Mouse (Mus musculus): ENCODE results near the gene Scyl3. TPM values are rescaled to one million over a fixed set of nuclear protein-coding genes. Genes with fewer than 3 reads are reported as not detected.

The Scyl3 gene
- polyA plus RNA-seq, 1 experiment from 2014 or later, result 15.9 TPM

DNA sequence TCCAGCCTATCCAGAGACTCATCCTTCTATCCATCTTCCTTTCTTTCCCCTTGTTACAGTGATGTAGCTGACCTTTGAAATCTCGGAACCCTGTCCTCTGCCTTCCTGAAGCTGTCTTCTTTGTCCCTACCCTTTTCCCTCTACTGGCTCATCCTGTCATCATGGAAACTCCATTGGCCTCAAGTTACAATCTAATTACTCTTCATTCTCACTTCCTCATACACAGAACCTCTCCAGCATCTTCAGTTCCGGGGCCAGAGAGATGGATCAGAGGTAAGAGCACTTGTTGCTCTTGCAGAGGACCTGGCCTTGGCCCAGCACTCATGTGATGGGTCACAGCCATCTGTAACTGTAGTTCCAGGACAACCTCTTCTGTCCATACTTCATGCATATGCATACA lies 28.7 kb upstream of the Scyl3 start:
- Histone ChIP-seq H3K4me1 (replicated peaks; ENCODE audit: insufficient read depth, low read length) (peaks cover 6% of the 10 kb centered on the region; the same call in 1 of the 2 replicates), H3K27me3 (ENCODE audit: insufficient read depth, low read length) (no peaks in the 10 kb centered on the region), H3K36me3 (ENCODE audit: insufficient read depth, low read length) (no peaks in the 10 kb centered on the region), H3K27ac (no peak overlapping the region), H3K4me2 (ENCODE audit: low read length) (no peak overlapping the region), H3K9me3 (replicated peaks; ENCODE audit: low read length) (no peaks in the 10 kb centered on the region), H3K9ac (ENCODE audit: low read depth, low read length) (no peak overlapping the region), H3K4me3 (replicated peaks; ENCODE audit: low read depth, low read length) (no peak overlapping the region)
- ATAC-seq (replicated peaks; ENCODE audit: low FRiP score, low read depth), result no peak
- WGBS, result 86% methylated on average over 2 of the region's 2 CpGs
- no peak for TF ChIP-seq CTCF (IDR thresholded peaks at IDR 0.05; ENCODE audit: low read depth)
- no peak for DNase-seq (ENCODE audit: low spot score)

DNA sequence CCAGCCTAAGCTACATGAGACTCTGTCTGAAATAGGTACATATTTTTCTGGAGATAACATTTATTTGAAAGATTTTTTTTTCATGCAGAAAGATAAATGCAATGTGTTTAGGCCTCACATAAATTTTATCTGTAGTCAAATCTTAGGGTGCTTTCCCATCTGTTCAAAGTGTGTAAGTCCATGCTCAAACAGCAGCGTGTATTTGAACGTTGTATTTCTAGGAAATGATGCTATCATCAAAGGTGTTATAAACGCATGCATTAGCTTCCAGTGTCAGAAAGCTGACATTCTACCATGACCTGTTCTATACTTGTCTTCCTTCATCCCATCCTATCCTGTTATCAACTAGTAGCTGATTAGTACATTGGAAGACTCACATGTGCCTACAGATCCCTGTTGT lies 25.5 kb upstream of the Scyl3 start:
- Histone ChIP-seq H3K36me3 (ENCODE audit: insufficient read depth, low read length) (no peaks in the 10 kb centered on the region), H3K27ac (no peak overlapping the region), H3K9ac (ENCODE audit: low read depth, low read length) (no peak overlapping the region), H3K4me3 (replicated peaks; ENCODE audit: low read depth, low read length) (no peak overlapping the region), H3K9me3 (replicated peaks; ENCODE audit: low read length) (no peaks in the 10 kb centered on the region), H3K4me2 (ENCODE audit: low read length) (no peak overlapping the region), H3K4me1 (replicated peaks; ENCODE audit: insufficient read depth, low read length) (peaks cover 5% of the 10 kb centered on the region; the same call in 1 of the 2 replicates), H3K27me3 (ENCODE audit: insufficient read depth, low read length) (no peaks in the 10 kb centered on the region)
- ATAC-seq (replicated peaks; ENCODE audit: low FRiP score, low read depth) (no peak), DNase-seq (ENCODE audit: low spot score) (no peak)
- WGBS, result 84% methylated on average over 3 of the region's 3 CpGs
- no peak for TF ChIP-seq CTCF (IDR thresholded peaks at IDR 0.05; ENCODE audit: low read depth)

DNA sequence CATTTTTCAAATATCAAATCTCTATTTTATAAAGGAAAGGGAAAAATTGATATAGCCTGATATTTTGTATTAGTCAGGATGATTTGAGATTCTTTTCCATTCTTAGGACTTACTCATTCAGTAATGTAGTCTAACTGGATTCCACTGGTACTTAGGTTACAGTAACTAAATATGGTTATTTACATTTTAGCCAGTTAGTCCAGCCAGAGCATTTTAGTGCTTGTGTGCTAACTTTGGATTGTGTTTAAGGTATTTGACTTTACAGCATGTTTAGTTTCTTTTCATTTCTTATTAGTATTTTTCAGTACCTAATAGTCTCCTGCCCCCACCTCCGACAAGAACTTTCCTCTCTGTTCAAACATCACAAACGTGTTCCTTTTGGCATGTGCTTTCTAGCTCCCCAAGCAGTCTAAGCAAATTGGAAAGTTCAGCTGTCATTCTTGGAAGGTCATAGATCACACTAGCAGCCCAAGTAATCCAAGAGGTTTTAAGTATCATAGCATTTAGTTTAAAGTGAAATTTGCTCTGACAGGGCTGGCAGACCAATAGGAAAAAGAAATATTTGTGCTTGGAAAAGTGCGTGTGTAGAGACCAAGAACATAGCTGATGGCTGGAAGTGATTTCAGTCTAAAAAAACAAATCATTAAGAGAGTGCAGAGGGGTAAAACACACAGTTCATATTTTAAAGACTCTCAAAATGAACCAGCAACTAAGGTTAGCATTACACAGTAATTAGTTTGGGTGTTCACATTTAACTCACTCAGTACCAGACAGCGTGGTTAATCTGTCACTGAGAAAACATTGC lies 21.7 kb upstream of the Scyl3 start:
- Histone ChIP-seq H3K9ac (ENCODE audit: low read depth, low read length) (no peak overlapping the region), H3K9me3 (replicated peaks; ENCODE audit: low read length) (no peaks in the 10 kb centered on the region), H3K4me3 (replicated peaks; ENCODE audit: low read depth, low read length) (no peak overlapping the region), H3K4me2 (ENCODE audit: low read length) (no peak overlapping the region), H3K4me1 (replicated peaks; ENCODE audit: insufficient read depth, low read length) (0 out of 2 replicates have a peak, but pooled peaks cover 3% of the 10 kb centered on the region), H3K27me3 (ENCODE audit: insufficient read depth, low read length) (no peaks in the 10 kb centered on the region), H3K36me3 (ENCODE audit: insufficient read depth, low read length) (no peaks in the 10 kb centered on the region), H3K27ac (no peak overlapping the region)
- DNase-seq (ENCODE audit: low spot score) (peak; percentile 29), ATAC-seq (replicated peaks; ENCODE audit: low FRiP score, low read depth) (no peak)
- 25% methylated on average over 4 of the region's 4 CpGs for WGBS
- no peak for TF ChIP-seq CTCF (IDR thresholded peaks at IDR 0.05; ENCODE audit: low read depth)

DNA sequence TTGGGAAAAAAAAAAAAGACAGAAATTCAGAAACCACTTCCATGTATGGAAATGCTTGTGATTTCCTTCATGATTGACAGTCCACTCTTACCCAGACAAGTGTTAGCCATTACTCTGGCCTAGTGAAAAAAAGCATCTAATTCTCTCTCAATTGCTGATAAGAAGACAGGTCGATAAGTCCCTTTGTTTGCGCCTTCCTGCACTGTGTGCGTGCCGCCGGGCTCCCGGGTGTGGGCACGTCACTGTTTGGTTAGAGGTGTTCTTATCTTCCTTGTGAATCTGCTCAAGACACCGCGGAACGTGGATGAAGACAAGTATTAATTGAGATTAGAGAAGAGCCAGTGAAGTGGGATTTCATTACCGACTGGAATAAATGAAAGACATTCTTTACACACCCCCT lies 20.5 kb upstream of the Scyl3 start:
- no peak for TF ChIP-seq CTCF (IDR thresholded peaks at IDR 0.05; ENCODE audit: low read depth)
- DNase-seq (ENCODE audit: low spot score), result no peak
- 0 out of 2 replicates have a peak, but pooled peaks cover 3% of the 10 kb centered on the region for H3K4me1 ChIP-seq (replicated peaks; ENCODE audit: insufficient read depth, low read length)
- no peak overlapping the region for H3K4me2 ChIP-seq (ENCODE audit: low read length)
- no peaks in the 10 kb centered on the region for H3K9me3 ChIP-seq (replicated peaks; ENCODE audit: low read length)
- no peaks in the 10 kb centered on the region for H3K36me3 ChIP-seq (ENCODE audit: insufficient read depth, low read length)
- no peak overlapping the region for H3K9ac ChIP-seq (ENCODE audit: low read depth, low read length)
- no peak overlapping the region for H3K27ac ChIP-seq
- WGBS, result 84% methylated on average over 11 of the region's 11 CpGs
- H3K27me3 ChIP-seq (ENCODE audit: insufficient read depth, low read length), result no peaks in the 10 kb centered on the region
- ATAC-seq (replicated peaks; ENCODE audit: low FRiP score, low read depth), result no peak
- H3K4me3 ChIP-seq (replicated peaks; ENCODE audit: low read depth, low read length), result no peak overlapping the region

DNA sequence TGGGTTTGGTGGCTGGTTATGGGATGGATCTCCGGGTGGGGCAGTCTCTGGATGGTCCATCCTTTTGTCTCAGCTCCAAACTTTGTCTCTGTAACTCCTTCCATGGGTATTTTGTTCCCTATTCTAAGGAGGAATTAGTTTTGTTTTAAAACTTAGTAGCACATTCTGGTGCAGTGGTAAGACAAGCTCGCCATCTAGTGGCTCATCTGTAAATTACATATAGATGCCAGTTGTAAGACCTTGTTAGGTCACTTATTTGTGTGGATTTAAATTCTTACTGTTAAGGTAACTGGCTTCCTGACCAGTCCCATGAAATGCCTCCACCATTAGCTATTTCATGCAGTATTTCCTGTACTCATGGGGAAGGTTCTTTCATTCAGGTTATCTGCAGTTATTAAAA lies 18.6 kb upstream of the Scyl3 start:
- no peak for ATAC-seq (replicated peaks; ENCODE audit: low FRiP score, low read depth)
- 0 out of 2 replicates have a peak, but pooled peaks cover 3% of the 10 kb centered on the region for H3K4me1 ChIP-seq (replicated peaks; ENCODE audit: insufficient read depth, low read length)
- no peak overlapping the region for H3K4me3 ChIP-seq (replicated peaks; ENCODE audit: low read depth, low read length)
- no peaks in the 10 kb centered on the region for H3K36me3 ChIP-seq (ENCODE audit: insufficient read depth, low read length)
- no peak overlapping the region for H3K4me2 ChIP-seq (ENCODE audit: low read length)
- peak; percentile 81 for TF ChIP-seq CTCF (IDR thresholded peaks at IDR 0.05; ENCODE audit: low read depth)
- WGBS, result 8% methylated on average over 2 of the region's 2 CpGs
- no peak overlapping the region for H3K9ac ChIP-seq (ENCODE audit: low read depth, low read length)
- no peak overlapping the region for H3K27ac ChIP-seq
- no peaks in the 10 kb centered on the region for H3K9me3 ChIP-seq (replicated peaks; ENCODE audit: low read length)
- peak; percentile 84 for DNase-seq (ENCODE audit: low spot score)
- H3K27me3 ChIP-seq (ENCODE audit: insufficient read depth, low read length), result no peaks in the 10 kb centered on the region

DNA sequence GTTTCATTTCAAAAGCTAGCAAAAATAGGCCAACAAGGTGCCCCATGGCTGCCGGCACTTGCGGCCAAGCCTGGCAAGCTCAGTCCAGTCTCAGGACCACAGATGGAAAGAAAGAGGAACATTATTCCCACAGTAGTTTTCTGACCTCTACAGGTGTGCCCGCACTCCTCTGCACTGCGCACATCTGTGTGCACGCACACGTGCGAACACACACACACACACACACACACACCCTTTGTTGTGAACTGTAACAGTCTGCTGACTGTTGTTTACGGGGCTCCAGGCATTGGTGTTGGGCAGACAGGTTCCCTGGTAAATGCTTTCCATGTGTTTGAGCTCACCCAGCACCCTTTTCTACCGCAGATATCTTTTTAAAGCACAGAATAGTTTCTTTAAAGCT lies 18.1 kb upstream of the Scyl3 start:
- Histone ChIP-seq H3K9ac (ENCODE audit: low read depth, low read length) (no peak overlapping the region), H3K4me2 (ENCODE audit: low read length) (no peak overlapping the region), H3K4me1 (replicated peaks; ENCODE audit: insufficient read depth, low read length) (0 out of 2 replicates have a peak, but pooled peaks cover 3% of the 10 kb centered on the region), H3K9me3 (replicated peaks; ENCODE audit: low read length) (no peaks in the 10 kb centered on the region), H3K27ac (no peak overlapping the region), H3K27me3 (ENCODE audit: insufficient read depth, low read length) (no peaks in the 10 kb centered on the region), H3K4me3 (replicated peaks; ENCODE audit: low read depth, low read length) (no peak overlapping the region), H3K36me3 (ENCODE audit: insufficient read depth, low read length) (no peaks in the 10 kb centered on the region)
- TF ChIP-seq CTCF (IDR thresholded peaks at IDR 0.05; ENCODE audit: low read depth), result no peak
- no peak for ATAC-seq (replicated peaks; ENCODE audit: low FRiP score, low read depth)
- no peak for DNase-seq (ENCODE audit: low spot score)
- WGBS, result 97% methylated on average over 9 of the region's 9 CpGs

Measured in kidney, postnatal 0 days (tissue).